Mouse (Mus musculus) brain, adult 2 months (tissue): ENCODE results near the gene Crb1.
A peak's percentile ranks its signal among the peaks of the same experiment; 100 is the strongest.

Experiments used
- DNase-seq: peaks from one replicate; pipeline ENCODE4 v3.0.0; 2011; ENCODE audit warnings: low read depth, low spot score

The Crb1 gene

GRCm38 (mm10) chr1:139224309-139224949 is 152.5 kb downstream of the Crb1 start:
- no peak for DNase-seq

- DNase-seq: no peak
Observed at GRCm38 (mm10) chr1:139223804-139224203, 153.1 kb downstream of the Crb1 start.

GRCm38 (mm10) chr1:139215311-139215710 is 161.6 kb downstream of the Crb1 start:
- no peak for DNase-seq

- no peak for DNase-seq
Observed at GRCm38 (mm10) chr1:139210505-139210904, 166.4 kb downstream of the Crb1 start.

- peak; percentile 62 for DNase-seq
Observed at GRCm38 (mm10) chr1:139209796-139210195, 167.1 kb downstream of the Crb1 start.

- DNase-seq: no peak
Observed at GRCm38 (mm10) chr1:139206259-139206658, 170.6 kb downstream of the Crb1 start.

- peak; percentile 37 for DNase-seq
Observed at GRCm38 (mm10) chr1:139203026-139203425, 173.9 kb downstream of the Crb1 start.

GRCm38 (mm10) chr1:139194428-139195028 is 182.4 kb downstream of the Crb1 start:
- DNase-seq: no peak

- no peak for DNase-seq
Observed at GRCm38 (mm10) chr1:139194011-139194410, 182.9 kb downstream of the Crb1 start.

- DNase-seq: peak; percentile 45
Observed at GRCm38 (mm10) chr1:139192635-139193034, 184.3 kb downstream of the Crb1 start.

GRCm38 (mm10) chr1:139180481-139181149 is 196.3 kb downstream of the Crb1 start:
- peak; percentile 63 for DNase-seq

- DNase-seq: no peak
Observed at GRCm38 (mm10) chr1:139179707-139180106, 197.2 kb downstream of the Crb1 start.

GRCm38 (mm10) chr1:139174058-139174832 is 202.7 kb downstream of the Crb1 start:
- no peak for DNase-seq

- DNase-seq: peak; percentile 43
Observed at GRCm38 (mm10) chr1:139162814-139163213, 214.1 kb downstream of the Crb1 start.

- DNase-seq: peak; percentile 25
Observed at GRCm38 (mm10) chr1:139161619-139162018, 215.3 kb downstream of the Crb1 start.

GRCm38 (mm10) chr1:139156397-139156796 is 220.5 kb downstream of the Crb1 start:
- DNase-seq: peak; percentile 68

GRCm38 (mm10) chr1:139153493-139153892 is 223.4 kb downstream of the Crb1 start:
- no peak for DNase-seq

- no peak for DNase-seq
Observed at GRCm38 (mm10) chr1:139153006-139153405, 223.9 kb downstream of the Crb1 start.
